Mouse (Mus musculus) neural tube, embryonic 15.5 days (tissue): ENCODE data around the gene Ugt1a5. TPM values are rescaled to one million over a fixed set of nuclear protein-coding genes. Genes with fewer than 3 reads are reported as not detected.

Experiments used
- ATAC-seq: fragments of 200-750 bp; cut with Nextera tagmentation; 2 replicates; pipeline ENCODE4 v1.8.0; 2017; ENCODE audit warnings: mild to moderate bottlenecking, moderate TSS enrichment, moderate library complexity; ENCODE audit not compliant: low FRiP score
- H3K27ac ChIP-seq: fragments of 300-500 bp; sonication (generic); replicated peaks from 2 replicates; pipeline ENCODE4 v1.5.1; 2015; ENCODE audit warnings: mild to moderate bottlenecking, inconsistent platforms
- H3K27me3 ChIP-seq: fragments of 300-500 bp; sonication (generic); replicated peaks from 2 replicates; pipeline ENCODE4 v1.6.1; 2015; ENCODE audit warnings: inconsistent platforms
- H3K36me3 ChIP-seq: fragments of 300-500 bp; sonication (generic); 2 replicates; pipeline ENCODE4 v1.6.1; 2015; ENCODE audit warnings: inconsistent platforms
- H3K4me1 ChIP-seq: fragments of 300-500 bp; sonication (generic); 2 replicates; pipeline ENCODE4 v1.6.1; 2015; ENCODE audit warnings: inconsistent platforms
- H3K4me2 ChIP-seq: fragments of 300-500 bp; sonication (generic); 2 replicates; pipeline ENCODE4 v1.6.1; 2015; ENCODE audit warnings: inconsistent platforms, mild to moderate bottlenecking, moderate library complexity
- H3K4me3 ChIP-seq: fragments of 300-500 bp; sonication (generic); replicated peaks from 2 replicates; pipeline ENCODE4 v1.5.1; 2015; ENCODE audit warnings: mild to moderate bottlenecking, inconsistent platforms
- H3K9ac ChIP-seq: fragments of 300-500 bp; sonication (generic); replicated peaks from 2 replicates; pipeline ENCODE4 v1.6.1; 2015; ENCODE audit warnings: mild to moderate bottlenecking, inconsistent platforms
- H3K9me3 ChIP-seq: fragments of 300-500 bp; sonication (generic); replicated peaks from 2 replicates; pipeline ENCODE4 v1.6.1; 2016; ENCODE audit warnings: inconsistent platforms
- WGBS: fragments of 180-500 bp; shearing (Covaris S2); methylation state at CpG from one replicate; pipeline ENCODE4 v1.1.7; 2015; ENCODE audit warnings: mixed read lengths; 5-methylcytosine and 5-hydroxymethylcytosine counted together
- polyA plus RNA-seq: library from polyadenylated mRNA; unstranded; fragments of >200 nt; fragmentation: Nextera tagmentation; extraction: Ambion mirVana; gene quantifications from 2 replicates; pipeline ENCODE4 v1.2.1, GENCODE M21; 2015

Ugt1a5 gene
- polyA plus RNA-seq, 1 experiment from 2014 or later: not detected

GRCm38 (mm10) chr1:88249596-88249995, 83.8 kb downstream of the Ugt1a5 start:
- WGBS: 81% methylated on average over 7 of the region's 7 CpGs
- H3K4me2 ChIP-seq: no peak overlapping the region
- no peak overlapping the region for H3K4me3 ChIP-seq
- peaks cover 84% of the 10 kb centered on the region for H3K9me3 ChIP-seq
- H3K4me1 ChIP-seq: no peaks in the 10 kb centered on the region
- H3K9ac ChIP-seq: no peak overlapping the region
- no peaks in the 10 kb centered on the region for H3K27me3 ChIP-seq
- no peaks in the 10 kb centered on the region for H3K36me3 ChIP-seq
- H3K27ac ChIP-seq: no peak overlapping the region
- no peak for ATAC-seq

- no peak overlapping the region for H3K4me3 ChIP-seq
- H3K4me2 ChIP-seq: no peak overlapping the region
- no peaks in the 10 kb centered on the region for H3K27me3 ChIP-seq
- no peaks in the 10 kb centered on the region for H3K36me3 ChIP-seq
- H3K27ac ChIP-seq: no peak overlapping the region
- H3K4me1 ChIP-seq: no peaks in the 10 kb centered on the region
- no peak for ATAC-seq
- WGBS: 83% methylated on average over 5 of the region's 5 CpGs
- peaks cover 84% of the 10 kb centered on the region for H3K9me3 ChIP-seq
- no peak overlapping the region for H3K9ac ChIP-seq
Observed at GRCm38 (mm10) chr1:88250023-88250422, 84.2 kb downstream of the Ugt1a5 start.

- 78% methylated on average over 8 of the region's 8 CpGs for WGBS
- H3K27me3 ChIP-seq: no peaks in the 10 kb centered on the region
- no peaks in the 10 kb centered on the region for H3K36me3 ChIP-seq
- H3K9ac ChIP-seq: no peak overlapping the region
- no peak for ATAC-seq
- H3K4me1 ChIP-seq: no peaks in the 10 kb centered on the region
- no peak overlapping the region for H3K4me3 ChIP-seq
- no peak overlapping the region for H3K4me2 ChIP-seq
- H3K27ac ChIP-seq: no peak overlapping the region
- peaks cover 66% of the 10 kb centered on the region for H3K9me3 ChIP-seq
Observed at GRCm38 (mm10) chr1:88253106-88253505, 87.3 kb downstream of the Ugt1a5 start.

GRCm38 (mm10) chr1:88253540-88253939, 87.7 kb downstream of the Ugt1a5 start:
- no peak for ATAC-seq
- 76% methylated on average over 6 of the region's 6 CpGs for WGBS

GRCm38 (mm10) chr1:88254793-88255465, 89.1 kb downstream of the Ugt1a5 start:
- Histone ChIP-seq H3K4me3 (no peak overlapping the region), H3K27ac (no peak overlapping the region), H3K27me3 (no peaks in the 10 kb centered on the region), H3K9me3 (peaks cover 48% of the 10 kb centered on the region), H3K9ac (no peak overlapping the region), H3K4me1 (peaks cover 6% of the 10 kb centered on the region), H3K4me2 (no peak overlapping the region), H3K36me3 (peaks cover under 1% of the 10 kb centered on the region)
- WGBS: 90% methylated on average over 12 of the region's 12 CpGs
- ATAC-seq: no peak

More at GRCm38 (mm10) chr1:88253540-88253939, 87.7 kb downstream of the Ugt1a5 start:
- H3K4me2 ChIP-seq: no peak overlapping the region
- H3K4me1 ChIP-seq: no peaks in the 10 kb centered on the region
- H3K9ac ChIP-seq: no peak overlapping the region
- H3K27ac ChIP-seq: no peak overlapping the region
- H3K9me3 ChIP-seq: peaks cover 62% of the 10 kb centered on the region
- H3K4me3 ChIP-seq: no peak overlapping the region
- H3K27me3 ChIP-seq: no peaks in the 10 kb centered on the region
- no peaks in the 10 kb centered on the region for H3K36me3 ChIP-seq

GRCm38 (mm10) chr1:88255466-88255857, 89.7 kb downstream of the Ugt1a5 start:
- Histone ChIP-seq H3K9me3 (peaks cover 43% of the 10 kb centered on the region), H3K4me2 (no peak overlapping the region), H3K36me3 (peaks cover 5% of the 10 kb centered on the region), H3K4me3 (no peak overlapping the region), H3K9ac (no peak overlapping the region), H3K27ac (no peak overlapping the region), H3K27me3 (no peaks in the 10 kb centered on the region), H3K4me1 (peaks cover 6% of the 10 kb centered on the region)
- WGBS: 64% methylated on average over 2 of the region's 2 CpGs
- ATAC-seq: no peak

GRCm38 (mm10) chr1:88255989-88256754, 90.4 kb downstream of the Ugt1a5 start:
- Histone ChIP-seq H3K9ac (no peak overlapping the region), H3K4me1 (peaks cover 6% of the 10 kb centered on the region), H3K27ac (no peak overlapping the region), H3K27me3 (no peaks in the 10 kb centered on the region), H3K9me3 (peaks cover 36% of the 10 kb centered on the region), H3K36me3 (peaks cover 12% of the 10 kb centered on the region), H3K4me3 (no peak overlapping the region), H3K4me2 (no peak overlapping the region)
- 83% methylated on average over 13 of the region's 13 CpGs for WGBS
- ATAC-seq: no peak

GRCm38 (mm10) chr1:88256886-88257663, 91.3 kb downstream of the Ugt1a5 start:
- Histone ChIP-seq H3K36me3 (peaks cover 20% of the 10 kb centered on the region), H3K4me3 (no peak overlapping the region), H3K27me3 (no peaks in the 10 kb centered on the region), H3K4me2 (no peak overlapping the region), H3K9ac (no peak overlapping the region), H3K27ac (no peak overlapping the region), H3K9me3 (peaks cover 33% of the 10 kb centered on the region), H3K4me1 (peaks cover 6% of the 10 kb centered on the region)
- WGBS: 82% methylated on average over 10 of the region's 10 CpGs
- no peak for ATAC-seq

- Histone ChIP-seq H3K27me3 (no peaks in the 10 kb centered on the region), H3K4me3 (no peak overlapping the region), H3K4me2 (no peak overlapping the region), H3K27ac (no peak overlapping the region), H3K9ac (no peak overlapping the region), H3K4me1 (peaks cover 6% of the 10 kb centered on the region), H3K36me3 (peaks cover 26% of the 10 kb centered on the region), H3K9me3 (peaks cover 27% of the 10 kb centered on the region)
- WGBS: 83% methylated on average over 6 of the region's 6 CpGs
- ATAC-seq: no peak
Observed at GRCm38 (mm10) chr1:88257681-88258080, 91.9 kb downstream of the Ugt1a5 start.

- WGBS: 67% methylated on average over 6 of the region's 6 CpGs
- Histone ChIP-seq H3K9ac (no peak overlapping the region), H3K27me3 (no peaks in the 10 kb centered on the region), H3K4me1 (peaks cover 6% of the 10 kb centered on the region), H3K27ac (no peak overlapping the region), H3K4me3 (no peak overlapping the region), H3K4me2 (no peak overlapping the region), H3K9me3 (peaks cover 24% of the 10 kb centered on the region), H3K36me3 (peaks cover 33% of the 10 kb centered on the region)
- no peak for ATAC-seq
Observed at GRCm38 (mm10) chr1:88258361-88258760, 92.5 kb downstream of the Ugt1a5 start.

GRCm38 (mm10) chr1:88258881-88259642, 93.2 kb downstream of the Ugt1a5 start:
- Histone ChIP-seq H3K27ac (no peak overlapping the region), H3K4me1 (peaks cover 6% of the 10 kb centered on the region), H3K9me3 (peaks cover 19% of the 10 kb centered on the region), H3K36me3 (peaks cover 40% of the 10 kb centered on the region), H3K27me3 (no peaks in the 10 kb centered on the region), H3K9ac (no peak overlapping the region), H3K4me3 (no peak overlapping the region), H3K4me2 (no peak overlapping the region)
- ATAC-seq: no peak
- 79% methylated on average over 8 of the region's 8 CpGs for WGBS
